Mouse (Mus musculus): ENCODE measurements around the gene Mrpl17. TPM values are rescaled to one million over a fixed set of nuclear protein-coding genes. Genes with fewer than 3 reads are reported as not detected.
"Not testable (repeated sequence)": the region's sequence is repeated elsewhere in the genome, so short reads cannot be mapped to it uniquely, and the experiment has no call there.

Gene Mrpl17
- polyA plus RNA-seq (2012; rRNA removed), result 36.4 and 136 TPM in 2 replicates
- 216 and 222 TPM in 2 replicates for polyA plus RNA-seq (2014; fragmentation: Nextera tagmentation; extraction: Ambion mirVana)

DNA sequence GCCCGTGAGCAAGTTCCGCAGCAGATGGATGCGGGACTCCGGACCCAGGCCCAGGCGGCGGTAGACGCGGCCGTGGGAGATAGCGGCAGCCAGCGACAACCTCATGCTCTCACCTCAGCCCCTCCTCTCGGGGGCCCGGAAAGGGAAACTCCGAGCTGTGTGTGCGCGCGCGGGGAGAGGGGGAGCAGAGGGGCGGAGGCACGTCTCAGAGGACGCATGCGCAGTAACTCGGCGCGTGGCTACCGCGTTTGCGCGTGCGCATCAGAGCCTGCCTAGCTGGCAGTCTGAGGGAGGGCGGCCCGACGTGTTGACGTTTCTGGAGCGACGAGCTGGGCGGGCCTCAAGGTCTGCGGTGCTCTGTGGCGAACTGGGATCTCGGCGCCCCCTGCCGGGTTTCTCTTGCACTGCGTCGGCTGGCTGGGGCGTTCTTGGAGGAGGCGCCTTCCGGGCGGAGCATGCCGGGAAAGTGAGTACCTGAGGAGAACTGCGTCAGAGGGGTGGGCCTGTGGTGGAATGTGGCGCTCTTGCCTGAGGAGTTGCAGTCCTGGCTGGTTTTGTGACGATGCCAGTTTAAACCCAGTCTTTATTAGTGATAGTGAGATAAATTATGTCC, at the start of gene Mrpl17:
TSS of gene Mrpl17 (minus strand) at position 223 of the 613 bp plus-strand sequence.
- peak; percentile 99 for TF ChIP-seq CTCF (IDR thresholded peaks at IDR 0.05; ENCODE audit: low read depth)
- no peak for TF ChIP-seq EP300 (IDR thresholded peaks at IDR 0.05; ENCODE audit: low read depth)
- Histone ChIP-seq H3K36me3 (replicated peaks; ENCODE audit: control insufficient read depth, insufficient read depth, low read depth) (peaks cover 10% of the 10 kb centered on the region), H3K4me1 (replicated peaks; ENCODE audit: control insufficient read depth in 2 of 2, insufficient read depth in 2 of 2, low read length in 1 of 2) (peaks cover 4 to 18% of the 10 kb centered on the region in 2 experiments), H3K4me3 (ENCODE audit: insufficient read depth in 1 of 2, low read depth in 2 of 2, low read length in 2 of 2) (peak within 1 kb of the TSS; percentile 81 to 96), H3K4me2 (ENCODE audit: low read depth) (peak within 1 kb of the TSS; percentile 91), H3K27ac (peak within 1 kb of the TSS; percentile 67), H3K9ac (replicated peaks) (peak within 1 kb of the TSS; percentile 98), H3K9me3 (ENCODE audit: control insufficient read depth, low read length) (no peaks in the 10 kb centered on the region), H3K27me3 (ENCODE audit: control insufficient read depth, insufficient read depth, low read length) (no peaks in the 10 kb centered on the region)
- ATAC-seq (ENCODE audit: insufficient read depth), result peak; percentile 97
- under 1% methylated on average over 45 of the region's 52 CpGs for WGBS (ENCODE audit: insufficient replicate concordance)
- DNase-seq (ENCODE audit: low read depth in 3 of 3, low spot score in 3 of 3), result peak; percentile 97 to 98 (median 98)

DNA sequence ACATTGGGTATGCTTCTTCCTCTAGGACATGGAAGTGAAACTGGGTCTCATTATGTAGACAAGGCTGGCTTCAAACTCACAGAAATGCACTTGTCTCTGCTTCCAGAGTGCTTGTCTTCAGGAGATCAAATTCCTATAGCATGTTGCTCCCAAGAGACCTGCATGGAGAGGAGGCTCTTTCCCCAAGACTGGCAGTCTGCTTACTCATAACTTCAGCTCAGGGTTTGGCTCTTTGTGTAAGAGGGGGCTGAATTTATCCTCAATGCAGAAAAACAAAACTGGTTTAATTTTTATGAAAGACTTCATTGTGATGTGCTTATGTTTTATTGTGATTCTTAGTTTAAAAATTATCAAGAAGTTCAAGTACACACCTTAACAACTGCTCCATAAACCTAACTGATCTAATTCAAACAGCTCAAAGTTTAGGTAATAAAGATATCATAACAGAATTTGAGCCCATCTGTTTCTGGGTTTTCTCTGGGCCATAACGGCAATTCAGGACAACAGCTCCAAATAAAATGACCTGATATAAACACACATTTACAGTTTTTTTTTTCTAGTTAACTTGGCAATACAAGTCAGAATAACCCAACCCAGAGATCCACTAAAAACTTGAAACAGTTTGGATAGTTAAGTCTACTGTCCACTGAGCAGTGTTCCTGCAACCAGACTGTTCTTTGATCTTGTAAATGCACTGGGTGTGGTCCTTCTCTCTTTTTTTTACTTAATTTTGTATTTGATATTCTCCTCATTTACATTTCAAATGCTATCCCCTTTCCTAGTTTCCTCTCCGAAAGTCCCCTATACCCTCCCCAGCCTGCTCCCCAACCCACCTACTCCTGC, 45.0 kb upstream of the Mrpl17 start:
- H3K4me1 ChIP-seq (replicated peaks; ENCODE audit: control insufficient read depth in 2 of 2, insufficient read depth in 2 of 2, low read length in 1 of 2); H3K4me3 ChIP-seq (ENCODE audit: insufficient read depth in 1 of 2, low read depth in 2 of 2, low read length in 2 of 2); H3K4me2 ChIP-seq (ENCODE audit: low read depth); H3K36me3 ChIP-seq (replicated peaks; ENCODE audit: control insufficient read depth, insufficient read depth, low read depth); H3K27ac ChIP-seq; DNase-seq (ENCODE audit: low read depth in 3 of 3, low spot score in 3 of 3); H3K9ac ChIP-seq (replicated peaks); H3K9me3 ChIP-seq (ENCODE audit: control insufficient read depth, low read length); ATAC-seq (ENCODE audit: insufficient read depth); H3K27me3 ChIP-seq (ENCODE audit: control insufficient read depth, insufficient read depth, low read length): not testable (repeated sequence)
- WGBS (ENCODE audit: insufficient replicate concordance), result no CpG with 5 or more reads among the region's 2 CpGs

DNA sequence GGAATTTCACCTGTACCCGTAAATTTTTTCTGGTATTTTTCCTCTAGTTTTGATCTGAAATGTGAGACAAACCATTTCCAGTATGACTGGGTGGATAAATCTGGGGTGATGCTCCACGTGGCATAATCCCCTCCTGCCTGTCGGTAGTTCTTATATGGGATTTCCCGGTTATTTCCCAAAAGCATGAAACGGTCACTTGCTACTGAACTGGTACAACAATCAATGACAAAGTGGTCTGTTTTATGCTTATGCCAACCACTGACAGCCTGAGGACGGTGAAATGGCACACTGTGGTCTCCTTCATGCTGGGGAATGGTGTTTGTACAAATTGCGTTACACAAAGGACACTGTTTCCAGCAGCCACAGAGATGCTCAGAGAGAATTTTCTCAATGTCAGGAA, 13.4 kb upstream of the Mrpl17 start:
- Histone ChIP-seq H3K4me1 (replicated peaks; ENCODE audit: control insufficient read depth in 2 of 2, insufficient read depth in 2 of 2, low read length in 1 of 2) (no peaks in the 10 kb centered on the region), H3K4me3 (ENCODE audit: insufficient read depth in 1 of 2, low read depth in 2 of 2, low read length in 2 of 2) (no peak overlapping the region), H3K4me2 (ENCODE audit: low read depth) (no peak overlapping the region), H3K9me3 (ENCODE audit: control insufficient read depth, low read length) (no peaks in the 10 kb centered on the region), H3K9ac (replicated peaks) (no peak overlapping the region), H3K27ac (no peak overlapping the region), H3K27me3 (ENCODE audit: control insufficient read depth, insufficient read depth, low read length) (no peaks in the 10 kb centered on the region), H3K36me3 (replicated peaks; ENCODE audit: control insufficient read depth, insufficient read depth, low read depth) (no peaks in the 10 kb centered on the region)
- DNase-seq (ENCODE audit: low read depth in 3 of 3, low spot score in 3 of 3), result no peak
- WGBS (ENCODE audit: insufficient replicate concordance), result 56% methylated on average over 7 of the region's 7 CpGs
- ATAC-seq (ENCODE audit: insufficient read depth), result no peak
- TF ChIP-seq EP300 (IDR thresholded peaks at IDR 0.05; ENCODE audit: low read depth) (no peak), CTCF (IDR thresholded peaks at IDR 0.05; ENCODE audit: low read depth) (no peak)

DNA sequence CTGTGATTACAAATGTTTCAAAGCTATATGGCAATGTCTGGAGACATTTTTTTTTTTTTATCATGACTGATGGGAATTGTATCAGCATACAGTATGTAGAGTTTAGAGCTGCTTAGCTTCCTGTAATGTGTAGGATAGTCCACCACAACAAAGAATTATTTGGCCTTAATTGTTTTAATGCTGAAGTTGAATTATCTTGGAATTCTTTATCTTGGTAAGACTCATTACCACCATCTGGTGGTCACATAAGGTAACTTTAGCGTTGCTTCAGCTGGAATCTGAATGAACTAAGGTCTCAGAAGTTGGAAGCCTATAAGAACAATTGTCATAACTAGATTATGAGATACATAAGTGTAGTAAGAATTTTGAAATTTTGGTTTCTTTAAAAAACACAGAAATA, 7.6 kb upstream of the Mrpl17 start:
- Histone ChIP-seq H3K9me3 (ENCODE audit: control insufficient read depth, low read length) (no peaks in the 10 kb centered on the region), H3K27ac (no peak overlapping the region), H3K36me3 (replicated peaks; ENCODE audit: control insufficient read depth, insufficient read depth, low read depth) (no peaks in the 10 kb centered on the region), H3K4me3 (ENCODE audit: insufficient read depth in 1 of 2, low read depth in 2 of 2, low read length in 2 of 2) (no peak overlapping the region), H3K4me2 (ENCODE audit: low read depth) (no peak overlapping the region), H3K27me3 (ENCODE audit: control insufficient read depth, insufficient read depth, low read length) (no peaks in the 10 kb centered on the region), H3K4me1 (replicated peaks; ENCODE audit: control insufficient read depth in 2 of 2, insufficient read depth in 2 of 2, low read length in 1 of 2) (no peaks in the 10 kb centered on the region), H3K9ac (replicated peaks) (no peak overlapping the region)
- ATAC-seq (ENCODE audit: insufficient read depth) (no peak), DNase-seq (ENCODE audit: low read depth in 3 of 3, low spot score in 3 of 3) (no peak)
- no peak for TF ChIP-seq EP300 (IDR thresholded peaks at IDR 0.05; ENCODE audit: low read depth)
- TF ChIP-seq CTCF (IDR thresholded peaks at IDR 0.05; ENCODE audit: low read depth), result peak; percentile 49; the same call in 1 of the 2 replicates
- WGBS (ENCODE audit: insufficient replicate concordance), result 0% methylated on average over 1 of the region's 1 CpGs

DNA sequence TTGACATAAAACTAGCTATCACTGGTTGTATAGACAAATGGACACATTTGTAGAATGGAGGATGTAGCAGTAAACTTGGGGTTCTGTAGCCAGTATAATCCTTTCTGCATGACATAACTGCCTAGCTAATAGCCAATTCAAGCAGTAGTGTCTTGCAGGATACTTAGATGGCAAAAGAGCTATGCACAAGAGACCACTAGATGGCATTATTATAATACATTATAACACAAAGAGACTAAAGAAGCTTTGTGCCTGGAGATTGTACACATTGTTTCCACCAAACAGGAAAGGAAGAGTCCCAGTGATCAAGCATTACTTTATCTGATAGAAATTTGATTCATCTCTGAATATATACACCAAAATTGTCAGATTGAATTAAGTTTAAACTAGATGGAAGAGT, 5.8 kb upstream of the Mrpl17 start:
- TF ChIP-seq EP300 (IDR thresholded peaks at IDR 0.05; ENCODE audit: low read depth) (no peak), CTCF (IDR thresholded peaks at IDR 0.05; ENCODE audit: low read depth) (no peak; the same call in 1 of the 2 replicates)
- H3K9me3 ChIP-seq (ENCODE audit: control insufficient read depth, low read length), result no peaks in the 10 kb centered on the region
- H3K4me1 ChIP-seq (replicated peaks; ENCODE audit: control insufficient read depth in 2 of 2, insufficient read depth in 2 of 2, low read length in 1 of 2), result no peaks in the 10 kb centered on the region
- H3K4me3 ChIP-seq (ENCODE audit: insufficient read depth in 1 of 2, low read depth in 2 of 2, low read length in 2 of 2), result no peak overlapping the region
- no peak overlapping the region for H3K9ac ChIP-seq (replicated peaks)
- ATAC-seq (ENCODE audit: insufficient read depth), result no peak
- no peak for DNase-seq (ENCODE audit: low read depth in 3 of 3, low spot score in 3 of 3)
- no peak overlapping the region for H3K27ac ChIP-seq
- H3K36me3 ChIP-seq (replicated peaks; ENCODE audit: control insufficient read depth, insufficient read depth, low read depth), result no peaks in the 10 kb centered on the region
- H3K27me3 ChIP-seq (ENCODE audit: control insufficient read depth, insufficient read depth, low read length), result no peaks in the 10 kb centered on the region
- H3K4me2 ChIP-seq (ENCODE audit: low read depth), result no peak overlapping the region

Data from liver, embryonic 14.5 days (tissue).